Mouse (Mus musculus) myocyte (in vitro differentiated cells): ENCODE measurements around the gene Ubxn10. TPM values are rescaled to one million over a fixed set of nuclear protein-coding genes. Genes with fewer than 3 reads are reported as not detected.

ENCODE experiments used
- H3K27me3 ChIP-seq: one replicate; pipeline ENCODE4 v1.6.1; 2011; ENCODE audit not compliant: control insufficient read depth, insufficient read depth, insufficient read length
- H3K36me3 ChIP-seq: one replicate; pipeline ENCODE4 v1.6.1; 2011; ENCODE audit not compliant: control insufficient read depth, insufficient read depth
- H3K4me2 ChIP-seq: one replicate; pipeline ENCODE4 v1.6.1; 2011; ENCODE audit warnings: low read depth, control low read depth
- H3K4me3 ChIP-seq: one replicate; pipeline ENCODE4 v1.5.1; 2011; ENCODE audit warnings: mild to moderate bottlenecking, control low read depth, moderate library complexity
- H3K79me2 ChIP-seq: one replicate; pipeline ENCODE4 v1.6.1; 2011; ENCODE audit not compliant: control insufficient read depth, insufficient read depth
- H3ac ChIP-seq: one replicate; pipeline ENCODE4 v1.6.1; 2011; ENCODE audit not compliant: control insufficient read depth, insufficient read length
- CEBPB ChIP-seq: IDR thresholded peaks from 2 replicates; pipeline ENCODE4 v1.6.1; 2011; ENCODE audit warnings: mild to moderate bottlenecking, moderate library complexity; ENCODE audit not compliant: poor library complexity, insufficient read depth, severe bottlenecking
- E2F4 ChIP-seq: IDR thresholded peaks from one replicate; pipeline ENCODE4 v1.6.1; 2011; ENCODE audit warnings: mild to moderate bottlenecking, control low read depth, moderate library complexity; ENCODE audit not compliant: insufficient read depth
- MAX ChIP-seq: IDR thresholded peaks from one replicate; pipeline ENCODE4 v1.6.1; 2011; ENCODE audit warnings: low read depth, mild to moderate bottlenecking, control low read depth
- MYOD1 ChIP-seq, 3 experiments: IDR thresholded peaks; one replicate each; pipeline ENCODE4 v1.6.1; 2011; ENCODE audit warnings: control low read depth in 2 of 3, low read depth in 2 of 3, mild to moderate bottlenecking in 2 of 3, moderate library complexity in 1 of 3; ENCODE audit not compliant: insufficient read length in 2 of 3, control insufficient read depth in 1 of 3
- MYOG ChIP-seq, 3 experiments: IDR thresholded peaks; one replicate each; pipeline ENCODE4 v1.6.1; 2011; ENCODE audit warnings: control low read depth in 2 of 3, low read depth in 2 of 3, mild to moderate bottlenecking in 2 of 3; ENCODE audit not compliant: insufficient read length in 2 of 3, control insufficient read depth in 1 of 3, insufficient read depth in 1 of 3
- POLR2A ChIP-seq: IDR thresholded peaks from one replicate; pipeline ENCODE4 v1.6.1; 2011; ENCODE audit warnings: low read depth, mild to moderate bottlenecking, control low read depth, moderate library complexity; ENCODE audit not compliant: insufficient read length
- POLR2AphosphoS2 ChIP-seq: IDR thresholded peaks from one replicate; pipeline ENCODE4 v1.6.1; 2011; ENCODE audit warnings: low read depth, control low read depth; ENCODE audit not compliant: insufficient read length
- REST ChIP-seq: IDR thresholded peaks from one replicate; pipeline ENCODE4 v1.6.1; 2011; ENCODE audit warnings: mild to moderate bottlenecking, control low read depth, moderate library complexity; ENCODE audit not compliant: insufficient read depth, insufficient read length
- SRF ChIP-seq: IDR thresholded peaks from one replicate; pipeline ENCODE4 v1.6.1; 2011; ENCODE audit warnings: low read depth; ENCODE audit not compliant: control insufficient read depth, insufficient read length
- TCF12 ChIP-seq: IDR thresholded peaks from one replicate; pipeline ENCODE4 v1.6.1; 2011; ENCODE audit warnings: mild to moderate bottlenecking, control low read depth; ENCODE audit not compliant: poor library complexity, insufficient read depth, severe bottlenecking
- TCF3 ChIP-seq: IDR thresholded peaks from one replicate; pipeline ENCODE4 v1.6.1; 2011; ENCODE audit warnings: low read depth, control low read depth; ENCODE audit not compliant: insufficient read length
- USF1 ChIP-seq: IDR thresholded peaks from one replicate; pipeline ENCODE4 v1.6.1; 2011; ENCODE audit warnings: low read depth, mild to moderate bottlenecking, control low read depth, moderate library complexity
- polyA plus RNA-seq: library from polyadenylated mRNA; unstranded; fragments of >200 nt; fragmentation: generic; extraction: Trizol; gene quantifications from one replicate; pipeline ENCODE4 v1.2.1, GENCODE M21; 2012; ENCODE audit warnings: missing spikeins

Ubxn10 gene
- polyA plus RNA-seq, 1 experiment, result not detected

DNA sequence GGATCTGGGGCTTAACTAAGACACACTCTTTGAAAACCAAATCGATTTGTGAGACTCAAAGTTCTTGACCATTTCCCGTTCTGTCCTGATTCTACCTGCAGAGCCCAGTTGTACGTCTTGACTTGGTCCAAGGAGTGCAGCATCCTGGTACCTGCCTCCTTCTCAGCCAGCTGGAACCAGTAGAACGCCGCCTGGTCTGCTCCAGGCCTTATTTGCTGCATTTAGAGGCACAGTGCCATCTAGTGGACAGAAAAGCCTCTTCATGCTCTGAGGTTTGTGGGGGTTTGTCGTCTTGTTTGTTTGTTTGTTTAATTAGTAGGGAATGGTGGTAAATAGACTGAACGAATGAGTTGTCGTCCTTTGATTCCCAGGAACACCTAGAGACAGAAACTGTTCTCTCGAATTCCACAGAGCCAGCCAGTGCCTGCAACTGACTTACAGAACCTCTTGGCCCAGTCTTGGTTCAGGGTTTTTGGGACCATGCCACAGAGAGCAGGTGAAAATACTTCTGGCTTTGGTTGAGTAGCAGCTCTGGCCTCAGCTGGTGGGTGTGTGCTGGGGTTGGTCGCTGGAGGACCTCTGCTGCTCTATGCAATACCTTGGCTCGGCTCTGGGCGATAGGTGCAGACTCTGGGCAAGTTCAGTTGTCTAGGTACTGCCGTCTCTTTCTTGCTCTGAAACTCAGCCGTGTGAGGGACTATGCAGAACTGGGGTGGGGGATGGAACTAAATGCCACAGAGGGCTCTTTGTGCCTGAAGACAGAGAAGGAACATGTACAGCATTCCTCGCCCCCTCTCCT, 36.6 kb downstream of the Ubxn10 start:
- TF ChIP-seq POLR2A (no peak), REST (no peak), POLR2AphosphoS2 (no peak), E2F4 (no peak), MAX (no peak), SRF (no peak), USF1 (no peak), TCF3 (no peak), MYOD1 (IDR thresholded peaks at IDR 0.05; ENCODE audit: control insufficient read depth in 1 of 3, insufficient read length in 2 of 3, low read depth in 2 of 3) (no peak), MYOG (IDR thresholded peaks at IDR 0.05; ENCODE audit: control insufficient read depth in 1 of 3, insufficient read depth in 1 of 3, insufficient read length in 2 of 3, low read depth in 2 of 3) (no peak), TCF12 (no peak), CEBPB (no peak)
- H3K36me3 ChIP-seq, result no peaks in the 10 kb centered on the region
- H3ac ChIP-seq, result no peak overlapping the region
- no peaks in the 10 kb centered on the region for H3K79me2 ChIP-seq
- H3K27me3 ChIP-seq, result peaks cover 8% of the 10 kb centered on the region
- no peak overlapping the region for H3K4me3 ChIP-seq
- no peak overlapping the region for H3K4me2 ChIP-seq

- Histone ChIP-seq H3K36me3 (no peaks in the 10 kb centered on the region), H3K4me2 (no peak overlapping the region), H3K4me3 (no peak overlapping the region), H3ac (no peak overlapping the region), H3K79me2 (no peaks in the 10 kb centered on the region), H3K27me3 (peaks cover 19% of the 10 kb centered on the region)
- no peak for TF ChIP-seq CEBPB
- TF ChIP-seq MAX, result no peak
- no peak for TF ChIP-seq POLR2A
- TF ChIP-seq E2F4, result no peak
Measured at GRCm38 (mm10) chr4:138698296-138698695, 38.7 kb downstream of the Ubxn10 start.

GRCm38 (mm10) chr4:138697166-138697860, 39.7 kb downstream of the Ubxn10 start:
- H3K4me3 ChIP-seq, result no peak overlapping the region
- peaks cover 16% of the 10 kb centered on the region for H3K27me3 ChIP-seq
- no peaks in the 10 kb centered on the region for H3K79me2 ChIP-seq
- no peaks in the 10 kb centered on the region for H3K36me3 ChIP-seq
- no peak for TF ChIP-seq TCF3
- TF ChIP-seq REST, result no peak
- TF ChIP-seq POLR2AphosphoS2, result no peak
- TF ChIP-seq MYOG (IDR thresholded peaks at IDR 0.05; ENCODE audit: control insufficient read depth in 1 of 3, insufficient read depth in 1 of 3, insufficient read length in 2 of 3, low read depth in 2 of 3), result no peak
- no peak for TF ChIP-seq MAX
- TF ChIP-seq TCF12, result no peak
- no peak for TF ChIP-seq SRF
- no peak for TF ChIP-seq POLR2A
- no peak for TF ChIP-seq E2F4
- no peak for TF ChIP-seq CEBPB
- TF ChIP-seq MYOD1 (IDR thresholded peaks at IDR 0.05; ENCODE audit: control insufficient read depth in 1 of 3, insufficient read length in 2 of 3, low read depth in 2 of 3), result no peak
- no peak for TF ChIP-seq USF1
- no peak overlapping the region for H3K4me2 ChIP-seq
- H3ac ChIP-seq, result no peak overlapping the region

GRCm38 (mm10) chr4:138696720-138697119, 40.2 kb downstream of the Ubxn10 start:
- H3K4me2 ChIP-seq, result no peak overlapping the region
- no peaks in the 10 kb centered on the region for H3K79me2 ChIP-seq
- peaks cover 20% of the 10 kb centered on the region for H3K27me3 ChIP-seq
- no peaks in the 10 kb centered on the region for H3K36me3 ChIP-seq
- no peak overlapping the region for H3ac ChIP-seq
- TF ChIP-seq MAX (no peak), E2F4 (no peak), USF1 (no peak), SRF (no peak), POLR2A (no peak), TCF12 (no peak), MYOG (IDR thresholded peaks at IDR 0.05; ENCODE audit: control insufficient read depth in 1 of 3, insufficient read depth in 1 of 3, insufficient read length in 2 of 3, low read depth in 2 of 3) (no peak), REST (no peak), MYOD1 (IDR thresholded peaks at IDR 0.05; ENCODE audit: control insufficient read depth in 1 of 3, insufficient read length in 2 of 3, low read depth in 2 of 3) (no peak), TCF3 (no peak), POLR2AphosphoS2 (no peak), CEBPB (no peak)
- no peak overlapping the region for H3K4me3 ChIP-seq
